Mouse (Mus musculus) cerebellum, adult 2 months (tissue): ENCODE data around the gene Slc6a5. TPM values are rescaled to one million over a fixed set of nuclear protein-coding genes. Genes with fewer than 3 reads are reported as not detected.

Experiments
- DNase-seq, 2 experiments: peaks; one replicate each; pipeline ENCODE4 v3.0.0; 2021
- H3K27ac ChIP-seq: fragments of 200-500 bp; 2 replicates; pipeline ENCODE4 v1.5.1; 2012; ENCODE audit warnings: low read length, control low read depth, inconsistent platforms; ENCODE audit not compliant: insufficient read depth
- H3K27me3 ChIP-seq: fragments of 200-500 bp; 2 replicates; pipeline ENCODE4 v1.6.1; 2012; ENCODE audit warnings: inconsistent platforms, mild to moderate bottlenecking, low read length, moderate library complexity; ENCODE audit not compliant: control insufficient read depth, insufficient read depth
- H3K4me1 ChIP-seq: fragments of 200-500 bp; 2 replicates; pipeline ENCODE4 v1.6.1; 2011; ENCODE audit warnings: low read length; ENCODE audit not compliant: control insufficient read depth, insufficient read depth
- H3K4me3 ChIP-seq: fragments of 200-500 bp; replicated peaks from 2 replicates; pipeline ENCODE3; 2011; ENCODE audit warnings: mild to moderate bottlenecking, low read depth, low read length, control low read depth; ENCODE audit not compliant: insufficient read depth
- CTCF ChIP-seq: fragments of 200-500 bp; IDR thresholded peaks from 2 replicates; pipeline ENCODE4 v1.5.1; 2011; ENCODE audit warnings: low read depth, mild to moderate bottlenecking, control low read depth, low read length, moderate library complexity, borderline replicate concordance; ENCODE audit not compliant: insufficient read depth
- POLR2A ChIP-seq: fragments of 200-500 bp; IDR thresholded peaks from 2 replicates; pipeline ENCODE4 v1.6.1; 2011; ENCODE audit warnings: low read length, control low read depth, borderline replicate concordance; ENCODE audit not compliant: insufficient read depth
- WGBS: fragments of 180-500 bp; shearing (Covaris S2); methylation state at CpG from one replicate; pipeline ENCODE4 v1.1.7; 2018; 5-methylcytosine and 5-hydroxymethylcytosine counted together
- polyA plus RNA-seq: library from polyadenylated mRNA; depleted of rRNA; stranded (reverse); fragments of >200 nt; gene quantifications from 2 replicates; pipeline ENCODE4 v1.2.3, GENCODE M21; 2012; rRNA removed

The Slc6a5 gene
- polyA plus RNA-seq: 49.4 and 71.8 TPM in 2 replicates

GRCm38 (mm10) chr7:49909850-49910249 lies at the start of gene Slc6a5:
TSS of gene Slc6a5 (plus strand) at chr7:49910146.
- peak in 1 of 2 experiments; percentile 13 for DNase-seq
- no peak for TF ChIP-seq POLR2A
- no peak for TF ChIP-seq CTCF
- Histone ChIP-seq H3K4me1 (no peaks in the 10 kb centered on the region), H3K4me3 (no peak within 1 kb of the TSS), H3K27ac (no peak within 1 kb of the TSS), H3K27me3 (peaks cover 13% of the 10 kb centered on the region; the same call in 1 of the 2 replicates)
- 4% methylated on average over 15 of the region's 15 CpGs for WGBS

GRCm38 (mm10) chr7:49861196-49861595 lies 48.8 kb upstream of the Slc6a5 start:
- Histone ChIP-seq H3K27me3 (no peaks in the 10 kb centered on the region), H3K27ac (no peak overlapping the region), H3K4me1 (no peaks in the 10 kb centered on the region), H3K4me3 (no peak overlapping the region)
- DNase-seq: no peak
- 98% methylated on average over 2 of the region's 2 CpGs for WGBS
- TF ChIP-seq POLR2A (no peak), CTCF (no peak)

DNA sequence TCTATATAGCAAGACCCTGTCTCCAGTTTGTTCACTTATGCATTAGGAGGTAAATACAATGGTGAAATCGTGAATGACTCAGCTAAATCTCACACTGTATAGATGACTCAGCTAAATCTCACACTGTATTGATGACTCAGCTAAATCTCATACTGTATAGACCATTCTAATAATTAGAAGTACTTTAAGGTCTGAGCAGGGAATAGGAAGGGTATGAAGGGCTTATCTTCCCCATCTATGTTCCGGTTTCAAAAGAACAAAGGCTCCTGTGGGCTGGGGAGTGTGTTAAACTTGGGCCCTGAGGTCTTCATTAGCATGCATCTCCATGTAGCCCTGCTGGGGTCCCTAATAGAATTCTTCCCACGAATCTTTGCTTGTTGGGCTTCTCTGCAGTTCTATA lies 46.2 kb upstream of the Slc6a5 start:
- no peaks in the 10 kb centered on the region for H3K4me1 ChIP-seq
- TF ChIP-seq POLR2A (no peak), CTCF (no peak)
- H3K27ac ChIP-seq: no peak overlapping the region
- H3K4me3 ChIP-seq: no peak overlapping the region
- DNase-seq: no peak
- WGBS: 63% methylated on average over 3 of the region's 3 CpGs
- no peaks in the 10 kb centered on the region for H3K27me3 ChIP-seq

- 75% methylated on average over 5 of the region's 5 CpGs for WGBS
- Histone ChIP-seq H3K27me3 (no peaks in the 10 kb centered on the region), H3K27ac (no peak overlapping the region), H3K4me3 (no peak overlapping the region), H3K4me1 (no peaks in the 10 kb centered on the region)
- DNase-seq: no peak
- no peak for TF ChIP-seq CTCF
- no peak for TF ChIP-seq POLR2A
Measured at GRCm38 (mm10) chr7:49869656-49870055, 40.3 kb upstream of the Slc6a5 start.

GRCm38 (mm10) chr7:49870276-49870675 lies 39.7 kb upstream of the Slc6a5 start:
- no peak for DNase-seq
- H3K4me3 ChIP-seq: no peak overlapping the region
- no peak for TF ChIP-seq POLR2A
- no peak for TF ChIP-seq CTCF
- H3K4me1 ChIP-seq: no peaks in the 10 kb centered on the region
- no peak overlapping the region for H3K27ac ChIP-seq
- H3K27me3 ChIP-seq: no peaks in the 10 kb centered on the region
- 76% methylated on average over 3 of the region's 3 CpGs for WGBS

- WGBS: 86% methylated on average over 5 of the region's 5 CpGs
- no peak for TF ChIP-seq CTCF
- no peak for DNase-seq
- H3K4me3 ChIP-seq: no peak overlapping the region
- peaks cover 3% of the 10 kb centered on the region; the same call in 1 of the 2 replicates for H3K4me1 ChIP-seq
- no peak overlapping the region for H3K27ac ChIP-seq
- H3K27me3 ChIP-seq: no peaks in the 10 kb centered on the region
Measured at GRCm38 (mm10) chr7:49877307-49877706, 32.6 kb upstream of the Slc6a5 start.

DNA sequence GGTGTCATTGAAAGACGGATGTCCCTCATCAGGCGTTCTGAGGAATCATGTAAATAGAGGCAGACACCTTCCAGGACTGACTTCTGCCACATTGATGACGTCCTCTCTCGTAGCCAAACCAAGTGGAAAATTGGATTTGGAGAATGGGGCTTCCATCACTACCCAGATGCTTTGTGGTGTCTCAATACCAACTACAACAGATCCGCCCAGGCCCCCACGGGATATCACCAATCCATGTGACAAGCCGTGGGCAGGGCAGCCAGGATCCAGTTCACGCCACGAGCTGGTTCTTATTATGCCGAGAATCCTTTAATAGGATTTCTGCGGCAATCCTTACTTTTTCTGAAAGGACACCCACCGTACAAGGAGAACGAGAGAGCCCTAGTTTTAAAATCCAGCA lies 30.9 kb upstream of the Slc6a5 start:
- no peak for DNase-seq
- Histone ChIP-seq H3K27me3 (no peaks in the 10 kb centered on the region), H3K4me1 (peaks cover 3% of the 10 kb centered on the region; the same call in 1 of the 2 replicates), H3K27ac (no peak overlapping the region), H3K4me3 (no peak overlapping the region)
- 53% methylated on average over 13 of the region's 13 CpGs for WGBS
- TF ChIP-seq CTCF: no peak
- TF ChIP-seq POLR2A: no peak

GRCm38 (mm10) chr7:49879998-49880707 lies 29.8 kb upstream of the Slc6a5 start:
- H3K4me3 ChIP-seq: no peak overlapping the region
- peaks cover 3% of the 10 kb centered on the region; the same call in 1 of the 2 replicates for H3K4me1 ChIP-seq
- WGBS: 94% methylated on average over 8 of the region's 8 CpGs
- H3K27ac ChIP-seq: no peak overlapping the region
- no peak for DNase-seq
- H3K27me3 ChIP-seq: no peaks in the 10 kb centered on the region
- TF ChIP-seq POLR2A: no peak
